Mouse (Mus musculus): ENCODE results near the gene Mef2c.

The Mef2c gene

DNA sequence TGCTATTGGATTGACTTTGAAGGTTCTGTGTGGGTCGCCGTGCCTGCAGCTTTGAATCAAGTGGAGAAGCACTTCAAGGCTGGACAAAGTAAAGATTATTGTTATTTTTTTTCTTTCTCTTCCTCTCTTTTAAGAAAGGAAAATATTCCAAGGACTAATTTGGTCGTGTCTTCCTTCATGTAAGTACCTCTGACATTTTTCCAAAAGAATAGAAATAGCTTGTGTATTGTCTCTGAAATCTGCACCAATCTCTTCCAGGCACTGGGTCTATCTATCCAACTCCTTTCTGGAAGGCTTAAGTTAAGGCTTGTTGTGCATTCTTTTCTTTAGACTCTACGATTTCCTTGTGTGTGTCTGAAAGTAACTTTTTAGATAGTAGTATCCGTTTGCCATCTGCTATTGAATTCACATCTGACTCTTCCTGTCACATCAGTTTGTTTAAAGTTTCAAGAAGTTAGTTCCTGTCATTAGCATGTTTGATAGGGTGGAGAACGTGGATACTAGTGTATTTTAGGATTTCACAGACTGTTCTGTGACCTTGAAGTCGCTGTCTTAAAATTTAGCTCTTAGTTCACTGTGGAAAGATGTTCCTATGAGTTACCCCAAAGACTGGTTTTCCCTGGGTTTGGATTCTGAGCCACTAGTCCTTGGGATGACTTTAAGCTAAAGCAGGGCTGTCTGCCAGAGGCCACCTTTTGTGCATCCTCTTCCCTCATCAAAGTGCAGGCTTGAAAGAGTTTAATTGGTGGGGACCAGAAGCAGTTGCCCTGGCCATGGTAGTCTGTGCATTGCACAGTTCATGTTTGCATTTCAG, 21.3 kb downstream of the Mef2c start:
- DNase-seq, result peak; percentile 34

GRCm38 (mm10) chr13:83525716-83526005, 21.8 kb downstream of the Mef2c start:
- DNase-seq, result no peak

DNA sequence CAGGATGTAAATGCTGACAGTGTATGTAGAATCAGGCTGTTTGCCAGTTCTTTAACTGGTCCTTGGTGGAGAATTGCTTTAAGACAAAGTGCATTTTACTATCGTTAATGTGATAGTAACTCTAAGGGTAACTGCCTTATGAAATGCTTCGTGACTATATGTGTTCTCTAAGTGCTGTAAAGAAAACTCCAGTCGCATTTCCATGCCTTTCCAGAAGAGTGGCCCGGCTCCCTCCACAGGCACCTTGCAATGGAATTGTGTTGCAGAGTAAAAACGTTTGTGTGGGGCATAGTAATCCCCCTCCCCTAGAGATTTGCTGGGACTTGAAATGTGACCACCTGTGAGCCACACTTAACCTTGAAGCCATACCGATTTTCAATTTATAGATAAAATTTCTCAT, 22.2 kb downstream of the Mef2c start:
- no peak for DNase-seq

GRCm38 (mm10) chr13:83527921-83528320, 24.1 kb downstream of the Mef2c start:
- no peak for DNase-seq

GRCm38 (mm10) chr13:83529729-83530314, 26.0 kb downstream of the Mef2c start:
- no peak for DNase-seq

- no peak for DNase-seq
Observed at GRCm38 (mm10) chr13:83530889-83531288, 27.1 kb downstream of the Mef2c start.

DNA sequence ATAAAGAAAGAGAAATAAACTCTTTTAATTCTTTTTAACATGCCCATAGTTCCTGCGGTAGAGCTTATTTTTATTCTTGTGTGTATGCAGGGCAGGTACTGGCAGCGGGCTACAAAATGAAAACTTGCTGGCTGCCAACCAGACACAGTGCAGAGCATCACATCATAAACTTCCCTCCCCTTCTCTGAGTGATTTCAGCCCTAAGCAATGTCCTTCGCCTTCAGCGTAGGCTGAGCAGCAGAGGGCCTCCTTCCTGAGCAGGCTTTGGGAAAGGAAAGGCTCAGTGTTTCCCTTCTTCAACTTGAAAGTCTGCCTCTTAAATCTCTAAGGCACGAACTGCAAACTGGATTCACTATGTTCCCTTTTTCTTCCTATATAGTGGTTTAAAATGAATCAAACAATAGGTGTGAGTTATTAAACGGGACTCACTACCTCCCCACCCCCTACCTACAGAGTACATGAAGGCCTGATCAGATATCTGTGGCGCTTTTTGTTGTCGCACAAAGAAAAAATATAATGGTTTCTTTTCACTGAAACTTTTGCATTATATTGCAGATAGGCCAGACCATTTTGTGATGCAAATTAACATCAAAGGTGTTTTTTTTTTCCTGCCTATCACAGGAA, 28.2 kb downstream of the Mef2c start:
- no peak for DNase-seq

DNA sequence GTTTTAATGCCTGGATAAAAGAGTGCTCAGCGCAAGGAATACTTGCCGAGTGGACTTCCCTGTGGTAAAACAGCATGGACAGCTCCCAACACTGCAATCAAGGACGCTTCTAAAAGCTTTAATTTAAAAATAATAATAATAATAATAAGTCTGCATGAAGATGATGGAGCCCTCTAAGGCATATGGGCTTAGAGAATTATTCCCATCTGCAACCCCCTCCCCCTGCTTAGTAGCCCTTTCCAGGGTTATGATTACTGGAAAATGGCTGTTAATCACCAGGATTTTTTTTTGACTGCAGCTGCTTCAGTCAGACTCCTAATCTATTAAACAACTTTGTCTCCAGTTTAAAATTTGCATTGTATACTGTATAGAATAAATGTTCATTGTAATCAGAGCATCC, 32.5 kb downstream of the Mef2c start:
- no peak for DNase-seq

DNA sequence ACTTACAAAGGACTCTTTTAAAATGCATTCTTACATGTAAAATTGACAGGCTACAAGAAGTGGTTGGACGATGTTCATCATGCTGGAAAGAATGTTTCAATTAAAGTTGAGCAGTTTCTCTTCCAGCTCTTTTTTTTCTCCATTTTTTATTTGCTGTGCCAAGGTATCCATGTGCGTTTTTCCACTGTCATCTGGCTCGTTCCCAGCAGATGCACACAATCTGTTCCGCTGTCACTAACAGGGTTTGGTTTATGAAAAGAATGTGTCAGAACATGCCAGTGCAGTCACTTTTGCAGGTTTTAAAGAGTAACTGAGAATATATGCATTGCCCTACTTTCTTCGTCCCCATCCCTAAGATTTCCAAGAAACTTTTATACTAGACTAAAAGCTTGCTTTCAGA, 33.3 kb downstream of the Mef2c start:
- peak; percentile 65 for DNase-seq

GRCm38 (mm10) chr13:83539921-83540320, 36.1 kb downstream of the Mef2c start:
- no peak for DNase-seq

DNA sequence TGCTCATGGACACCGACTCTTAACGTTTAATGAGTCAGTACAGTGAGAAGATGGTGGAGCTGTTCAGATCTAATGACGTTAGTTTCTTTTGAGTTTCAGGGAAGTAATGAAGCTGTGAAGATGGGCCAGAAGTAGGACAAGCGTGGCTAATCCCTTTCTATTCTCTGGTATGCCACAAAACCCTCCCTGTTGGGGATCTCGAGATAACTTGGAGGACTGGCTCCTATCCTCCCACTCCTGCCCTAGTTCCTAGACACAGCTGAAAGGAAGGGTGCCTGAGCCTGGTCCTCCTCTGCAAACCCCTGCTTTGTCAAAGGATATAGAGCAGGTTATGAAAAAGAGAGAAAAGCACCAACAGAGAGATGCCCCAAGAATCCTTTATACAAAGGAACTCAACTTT, 38.8 kb downstream of the Mef2c start:
- no peak for DNase-seq

GRCm38 (mm10) chr13:83544707-83545106, 40.9 kb downstream of the Mef2c start:
- DNase-seq, result no peak

- no peak for DNase-seq
Observed at GRCm38 (mm10) chr13:83546876-83547275, 43.0 kb downstream of the Mef2c start.

- no peak for DNase-seq
Observed at GRCm38 (mm10) chr13:83551259-83551658, 47.4 kb downstream of the Mef2c start.

- no peak for DNase-seq
Observed at GRCm38 (mm10) chr13:83552051-83552450, 48.2 kb downstream of the Mef2c start.

- DNase-seq, result no peak
Observed at GRCm38 (mm10) chr13:83563261-83563660, 59.4 kb downstream of the Mef2c start.

DNA sequence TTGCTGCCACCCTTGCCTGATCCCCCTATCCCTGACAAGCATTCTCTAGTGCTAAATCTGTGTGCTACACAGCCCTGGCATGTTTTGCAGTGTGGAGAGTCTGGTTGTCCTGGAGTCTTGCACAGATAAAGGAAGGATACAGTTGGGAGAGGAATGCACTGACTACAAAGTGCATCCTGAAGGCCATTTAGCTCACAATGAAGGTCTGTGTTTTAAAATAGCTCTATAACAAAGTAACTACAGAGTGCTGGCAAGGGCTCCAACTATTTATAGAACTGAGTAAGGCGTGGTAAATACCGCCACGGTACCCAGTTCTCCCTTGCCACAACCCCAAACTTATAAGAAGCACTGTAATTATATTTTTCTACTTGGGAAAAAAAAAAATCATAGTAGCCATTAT, 61.9 kb downstream of the Mef2c start:
- no peak for DNase-seq

DNA sequence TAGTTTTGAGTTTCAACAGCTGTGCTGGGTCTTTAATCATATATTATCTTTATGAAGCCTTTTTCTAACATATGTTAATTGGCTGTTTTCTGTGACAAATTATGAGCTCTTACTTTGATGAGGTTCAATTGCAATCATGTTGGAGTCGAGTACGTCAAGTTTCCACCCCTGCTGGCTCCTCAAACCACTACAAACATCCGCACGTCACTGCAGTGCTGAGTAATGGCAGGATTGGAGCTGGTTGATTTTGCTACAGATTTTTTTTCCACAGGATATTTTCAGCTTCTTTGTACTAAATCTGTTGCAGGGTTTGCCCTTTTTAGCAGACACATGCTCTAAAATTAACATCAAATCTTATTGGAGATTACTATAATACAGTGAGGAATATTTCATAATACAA, 62.3 kb downstream of the Mef2c start:
- no peak for DNase-seq

DNA sequence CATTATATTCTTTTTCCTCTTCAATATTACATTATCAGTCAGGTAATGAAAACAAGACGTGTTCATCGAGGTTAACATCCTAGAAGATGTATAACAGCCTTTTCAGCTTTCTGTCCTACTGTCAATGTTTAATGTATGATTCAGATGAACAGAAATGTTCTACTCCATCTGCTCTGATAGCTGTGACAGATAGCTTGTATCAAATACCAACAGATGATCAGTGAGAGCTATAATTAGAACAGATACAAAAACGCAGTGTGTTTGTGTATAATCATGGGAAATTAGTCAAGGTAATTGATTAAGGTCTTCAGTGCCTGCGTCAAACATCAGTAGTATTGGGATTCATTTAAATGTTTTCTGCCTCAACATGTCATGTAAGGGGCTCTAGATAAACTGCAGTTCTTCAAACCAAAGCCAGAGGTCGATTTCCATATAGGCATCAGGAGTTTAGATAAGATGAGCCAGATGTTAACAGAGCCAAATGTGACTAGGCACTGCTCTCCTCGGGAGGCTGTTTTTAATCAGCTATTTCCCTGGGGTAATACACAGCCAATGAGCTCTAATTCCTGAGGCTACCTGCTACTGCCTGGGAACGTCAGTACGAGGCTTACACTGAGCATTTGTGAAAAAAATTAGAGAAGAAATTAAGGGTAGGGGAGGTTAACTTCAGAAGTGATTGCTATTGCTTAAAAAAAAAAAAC, 63.1 kb downstream of the Mef2c start:
- DNase-seq, result no peak

DNA sequence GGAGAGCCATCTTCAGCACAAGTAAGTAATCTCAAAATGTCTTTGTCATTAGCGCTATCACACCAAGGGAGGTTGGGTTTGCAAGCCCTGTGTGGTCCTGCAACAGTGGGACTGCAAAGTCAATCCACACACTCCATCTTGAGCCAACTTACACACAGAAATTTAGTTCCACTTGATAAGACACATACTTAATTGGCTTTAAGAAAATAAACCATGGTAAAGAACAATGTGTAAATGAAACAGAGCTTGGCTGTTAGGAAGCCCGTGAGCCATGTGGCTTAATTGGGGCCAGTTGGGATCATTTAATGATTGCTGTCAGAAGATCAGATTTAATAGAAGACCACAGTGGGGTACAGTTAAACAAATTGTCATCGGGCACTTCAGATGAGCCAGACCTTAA, 63.8 kb downstream of the Mef2c start:
- DNase-seq, result no peak

DNA sequence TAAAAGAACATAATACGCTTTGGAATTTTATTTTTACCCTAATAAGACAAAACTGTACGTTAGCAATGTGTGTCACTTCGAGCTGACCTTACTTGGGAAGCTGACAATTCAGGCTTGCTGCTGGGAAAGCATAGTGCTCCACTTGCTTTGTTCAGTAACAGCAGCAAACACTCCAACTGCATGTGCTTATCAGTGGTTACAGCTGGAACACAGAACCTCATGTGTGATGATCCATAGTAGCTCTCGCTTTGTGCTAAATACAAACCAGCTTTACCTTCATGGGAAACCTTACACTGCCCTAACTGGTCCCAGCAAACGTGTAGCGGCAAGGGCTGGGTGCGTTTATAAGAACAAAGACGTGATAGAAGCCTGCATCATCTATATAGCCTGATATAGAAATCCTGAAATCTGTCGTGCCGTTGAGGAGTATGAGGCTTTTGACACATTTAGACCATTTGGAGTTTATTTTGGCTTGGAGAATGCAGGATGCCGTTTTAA, 65.0 kb downstream of the Mef2c start:
- DNase-seq, result no peak

DNA sequence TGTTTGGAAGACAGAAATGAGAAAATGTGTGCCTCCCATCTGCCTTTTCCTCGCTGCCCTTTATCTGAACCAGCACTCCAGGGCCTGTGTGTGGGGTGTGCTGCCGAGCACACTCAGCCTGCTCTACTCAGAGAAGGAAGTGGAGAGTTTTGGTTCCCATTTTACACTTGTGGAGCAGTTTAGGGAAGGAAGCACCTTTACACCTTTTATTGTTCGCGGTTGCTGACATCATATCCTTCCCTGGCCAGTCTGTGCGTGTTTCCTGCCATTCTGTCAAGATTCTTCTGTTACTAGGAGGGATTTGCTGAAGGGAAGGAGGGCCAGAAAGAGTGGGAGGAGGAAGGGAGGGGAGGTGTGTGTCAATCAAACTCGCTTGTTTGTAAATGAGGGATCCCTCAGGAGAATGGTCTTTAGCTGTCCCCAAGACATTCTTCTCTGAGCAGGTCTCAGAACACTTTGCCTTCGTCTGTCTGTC, 68.2 kb downstream of the Mef2c start:
- no peak for DNase-seq

GRCm38 (mm10) chr13:83572469-83572868, 68.6 kb downstream of the Mef2c start:
- DNase-seq, result no peak

GRCm38 (mm10) chr13:83573327-83573726, 69.5 kb downstream of the Mef2c start:
- DNase-seq, result no peak
